Mouse (Mus musculus) lung, postnatal 0 days (tissue): ENCODE measurements around the gene Orai1. TPM values are rescaled to one million over a fixed set of nuclear protein-coding genes. Genes with fewer than 3 reads are reported as not detected.

Experiments
- ATAC-seq: fragments of 200-750 bp; cut with Nextera tagmentation; 2 replicates; pipeline ENCODE4 v1.8.0; 2017; ENCODE audit warnings: moderate library complexity
- DNase-seq: peaks from one replicate; pipeline ENCODE4 v3.0.0-alpha.2; 2016; ENCODE audit warnings: low spot score
- H3K27ac ChIP-seq: fragments of 300-500 bp; sonication (generic); 2 replicates; pipeline ENCODE4 v1.5.1; 2014; ENCODE audit warnings: antibody characterized with exemption, mild to moderate bottlenecking, low read length, mixed read lengths
- H3K27me3 ChIP-seq: fragments of 300-500 bp; sonication (generic); replicated peaks from 2 replicates; pipeline ENCODE4 v1.6.1; 2014; ENCODE audit warnings: low read length, mixed read lengths; ENCODE audit not compliant: insufficient read depth
- H3K36me3 ChIP-seq: fragments of 300-500 bp; sonication (generic); 2 replicates; pipeline ENCODE4 v1.6.1; 2014; ENCODE audit warnings: low read length, mixed read lengths; ENCODE audit not compliant: insufficient read depth
- H3K4me1 ChIP-seq: fragments of 300-500 bp; sonication (generic); 2 replicates; pipeline ENCODE4 v1.6.1; 2014; ENCODE audit warnings: antibody characterized with exemption, low read depth, low read length, mixed read lengths; ENCODE audit not compliant: insufficient read depth
- H3K4me2 ChIP-seq: fragments of 300-500 bp; sonication (generic); replicated peaks from 2 replicates; pipeline ENCODE4 v1.6.1; 2014; ENCODE audit warnings: low read depth, mild to moderate bottlenecking, low read length, moderate library complexity, mixed read lengths
- H3K4me3 ChIP-seq: fragments of 300-500 bp; sonication (generic); 2 replicates; pipeline ENCODE4 v1.5.1; 2014; ENCODE audit warnings: low read depth, low read length
- H3K9ac ChIP-seq: fragments of 300-500 bp; sonication (generic); replicated peaks from 2 replicates; pipeline ENCODE4 v1.6.1; 2014; ENCODE audit warnings: low read depth, mild to moderate bottlenecking
- H3K9me3 ChIP-seq: fragments of 300-500 bp; sonication (generic); 2 replicates; pipeline ENCODE4 v1.6.1; 2016; ENCODE audit warnings: low read length, mixed read lengths
- CTCF ChIP-seq: IDR thresholded peaks from 2 replicates; pipeline ENCODE4 v1.5.1; 2016; ENCODE audit warnings: antibody characterized with exemption, mild to moderate bottlenecking
- EP300 ChIP-seq: IDR thresholded peaks from 2 replicates; pipeline ENCODE4 v1.6.1; 2016; ENCODE audit warnings: antibody characterized with exemption, mild to moderate bottlenecking, control low read depth
- WGBS: fragments of 180-500 bp; shearing (Covaris S2); extraction: QIAGEN DNeasy Blood & Tissue Kit; methylation state at CpG from one replicate; pipeline ENCODE4 v1.1.7; 2014; 5-methylcytosine and 5-hydroxymethylcytosine counted together
- polyA plus RNA-seq: library from polyadenylated mRNA; unstranded; fragments of >200 nt; fragmentation: Nextera tagmentation; extraction: Ambion mirVana; gene quantifications from 2 replicates; pipeline ENCODE4 v1.2.1, GENCODE M21; 2015

Orai1 gene
- polyA plus RNA-seq, 1 experiment from 2014 or later: 55.2 TPM

DNA sequence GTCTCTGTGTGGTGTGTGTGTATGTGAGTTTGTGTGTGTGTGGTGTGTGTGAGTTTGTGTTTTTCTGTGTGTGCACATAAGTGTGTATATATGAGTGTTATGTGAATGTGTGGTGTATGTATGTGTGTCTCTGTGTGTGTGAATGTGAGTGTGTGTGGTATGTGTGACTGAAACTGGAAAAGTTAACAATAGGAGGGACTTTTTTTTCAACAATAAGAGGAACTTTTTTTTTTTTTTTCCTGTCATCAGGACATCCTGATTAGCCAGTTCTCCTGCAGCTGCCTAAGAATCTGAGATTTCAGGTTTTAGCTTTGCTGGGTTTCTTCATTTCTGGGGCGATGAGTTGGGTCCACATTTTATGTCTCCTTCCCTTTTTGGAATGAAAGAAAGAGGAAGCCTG, 64.7 kb downstream of the Orai1 start:
- 62% methylated on average over 1 of the region's 1 CpGs for WGBS
- H3K27me3 ChIP-seq: no peaks in the 10 kb centered on the region
- DNase-seq: no peak
- H3K4me3 ChIP-seq: no peak overlapping the region
- no peak for ATAC-seq
- H3K9ac ChIP-seq: no peak overlapping the region
- peaks cover 8% of the 10 kb centered on the region; the same call in 1 of the 2 replicates for H3K4me1 ChIP-seq
- peak overlapping the region; percentile 39; the same call in 1 of the 2 replicates for H3K27ac ChIP-seq
- no peaks in the 10 kb centered on the region for H3K36me3 ChIP-seq
- no peaks in the 10 kb centered on the region for H3K9me3 ChIP-seq
- TF ChIP-seq EP300 (no peak), CTCF (no peak)
- no peak overlapping the region for H3K4me2 ChIP-seq

DNA sequence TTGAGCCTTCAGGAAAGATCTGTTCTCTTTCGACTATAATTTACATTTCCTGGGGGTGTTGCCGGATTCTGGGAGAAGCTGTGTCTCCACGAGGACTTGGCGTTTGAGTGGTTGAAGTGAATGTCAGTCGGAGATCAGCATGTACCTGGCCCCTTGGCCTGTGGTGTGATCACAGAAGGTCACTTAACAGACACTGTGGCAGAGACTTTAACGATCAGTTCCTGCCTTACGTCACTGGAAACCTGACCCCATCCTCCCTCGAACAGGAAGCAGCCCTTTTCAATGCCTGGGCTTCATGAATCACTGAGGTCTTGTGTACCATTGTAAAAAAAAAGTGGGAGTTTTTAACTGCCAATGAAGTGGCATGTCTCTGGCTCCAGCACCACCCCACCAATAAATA, 65.2 kb downstream of the Orai1 start:
- peak; percentile 50 for DNase-seq
- 50% methylated on average over 8 of the region's 8 CpGs for WGBS
- ATAC-seq: no peak
- H3K36me3 ChIP-seq: no peaks in the 10 kb centered on the region
- H3K27ac ChIP-seq: peak overlapping the region; percentile 39; the same call in 1 of the 2 replicates
- no peaks in the 10 kb centered on the region for H3K27me3 ChIP-seq
- no peak overlapping the region for H3K9ac ChIP-seq
- TF ChIP-seq EP300: no peak
- no peak for TF ChIP-seq CTCF
- H3K9me3 ChIP-seq: no peaks in the 10 kb centered on the region
- H3K4me2 ChIP-seq: no peak overlapping the region
- H3K4me3 ChIP-seq: no peak overlapping the region
- H3K4me1 ChIP-seq: peaks cover 8% of the 10 kb centered on the region; the same call in 1 of the 2 replicates

Other genes starting within 250 kb of the Orai1 start
- 29.2 and 29.6 TPM in 2 replicates for gene Camkk2, start 235.7 kb upstream of the Orai1 start, polyA plus RNA-seq
- gene Anapc5, start 193.7 kb upstream of the Orai1 start, polyA plus RNA-seq: 166 and 180 TPM in 2 replicates
- gene Rnf34, start 165.0 kb upstream of the Orai1 start, polyA plus RNA-seq: 24.3 and 24.7 TPM in 2 replicates
- 12.2 and 13.7 TPM in 2 replicates for gene Kdm2b, start 25.3 kb upstream of the Orai1 start, polyA plus RNA-seq
- 5.3 and 8.3 TPM in 2 replicates for gene Morn3, start 31.9 kb downstream of the Orai1 start, polyA plus RNA-seq
- 11.9 and 12.2 TPM in 2 replicates for gene Tmem120b, start 53.3 kb downstream of the Orai1 start, polyA plus RNA-seq
- gene Rhof, start 117.6 kb downstream of the Orai1 start, polyA plus RNA-seq: 12.4 and 16.8 TPM in 2 replicates
- 6.2 and 7.2 TPM in 2 replicates for gene Setd1b, start 127.1 kb downstream of the Orai1 start, polyA plus RNA-seq
- gene Psmd9, start 154.3 kb downstream of the Orai1 start, polyA plus RNA-seq: 61.3 and 62.0 TPM in 2 replicates
- gene Hpd, start 167.7 kb downstream of the Orai1 start, polyA plus RNA-seq: 0.19 TPM in 1 of 2 replicates, not detected in the other
- gene Wdr66, start 237.0 kb downstream of the Orai1 start, polyA plus RNA-seq: 1.9 and 2.5 TPM in 2 replicates